Mouse (Mus musculus) cortical plate, adult 2 months (tissue): Measurements from ENCODE around the gene Wipf1. TPM values are rescaled to one million over a fixed set of nuclear protein-coding genes. Genes with fewer than 3 reads are reported as not detected.

ENCODE experiments used
- H3K27ac ChIP-seq: fragments of 200-500 bp; 2 replicates; pipeline ENCODE4 v1.5.1; 2012; ENCODE audit warnings: low read length, control low read depth, inconsistent platforms; ENCODE audit not compliant: insufficient read depth
- H3K4me1 ChIP-seq: fragments of 200-500 bp; 2 replicates; pipeline ENCODE4 v1.6.1; 2011; ENCODE audit warnings: low read length; ENCODE audit not compliant: control insufficient read depth, insufficient read depth
- H3K4me3 ChIP-seq: fragments of 200-500 bp; 2 replicates; pipeline ENCODE4 v1.5.1; 2011; ENCODE audit warnings: mild to moderate bottlenecking, low read length, control low read depth; ENCODE audit not compliant: insufficient read depth
- CTCF ChIP-seq: fragments of 200-500 bp; IDR thresholded peaks from 2 replicates; pipeline ENCODE4 v1.5.1; 2011; ENCODE audit warnings: mild to moderate bottlenecking, control low read depth, low read length; ENCODE audit not compliant: insufficient read depth; ENCODE audit errors: extremely low read depth
- POLR2A ChIP-seq: fragments of 200-500 bp; IDR thresholded peaks from 2 replicates; pipeline ENCODE4 v1.6.1; 2011; ENCODE audit warnings: mild to moderate bottlenecking, low read length, control low read depth; ENCODE audit not compliant: insufficient read depth; ENCODE audit errors: extremely low read depth
- polyA plus RNA-seq: library from polyadenylated mRNA; depleted of rRNA; stranded (reverse); fragments of >200 nt; gene quantifications from 2 replicates; pipeline ENCODE4 v1.2.3, GENCODE M21; 2012

Wipf1 gene
- polyA plus RNA-seq, 1 experiment, result 7.4 TPM

- Histone ChIP-seq H3K4me3 (no peak overlapping the region), H3K27ac (no peak overlapping the region), H3K4me1 (no peaks in the 10 kb centered on the region)
- no peak for TF ChIP-seq POLR2A
- no peak for TF ChIP-seq CTCF
Observed at GRCm38 (mm10) chr2:73497572-73497971, 32.0 kb downstream of the Wipf1 start.

GRCm38 (mm10) chr2:73496944-73497343 is 32.6 kb downstream of the Wipf1 start:
- Histone ChIP-seq H3K4me3 (no peak overlapping the region), H3K27ac (no peak overlapping the region), H3K4me1 (no peaks in the 10 kb centered on the region)
- TF ChIP-seq CTCF, result no peak
- no peak for TF ChIP-seq POLR2A

GRCm38 (mm10) chr2:73496329-73496685 is 33.2 kb downstream of the Wipf1 start:
- TF ChIP-seq POLR2A, result no peak
- no peak for TF ChIP-seq CTCF
- Histone ChIP-seq H3K27ac (no peak overlapping the region), H3K4me1 (no peaks in the 10 kb centered on the region; the same call in 1 of the 2 replicates), H3K4me3 (no peak overlapping the region)

- no peak overlapping the region for H3K27ac ChIP-seq
- no peak overlapping the region for H3K4me3 ChIP-seq
- H3K4me1 ChIP-seq, result no peaks in the 10 kb centered on the region; the same call in 1 of the 2 replicates
- no peak for TF ChIP-seq POLR2A
Observed at GRCm38 (mm10) chr2:73495617-73496328, 33.8 kb downstream of the Wipf1 start.

GRCm38 (mm10) chr2:73493517-73493916 is 36.0 kb downstream of the Wipf1 start:
- TF ChIP-seq CTCF (no peak), POLR2A (no peak)
- no peak overlapping the region for H3K27ac ChIP-seq
- H3K4me3 ChIP-seq, result no peak overlapping the region
- no peaks in the 10 kb centered on the region; the same call in 1 of the 2 replicates for H3K4me1 ChIP-seq

GRCm38 (mm10) chr2:73491442-73492241 is 37.9 kb downstream of the Wipf1 start:
- 0 out of 2 replicates have a peak overlapping the region, but pooled peaks have one; percentile 40 for H3K27ac ChIP-seq
- H3K4me3 ChIP-seq, result no peak overlapping the region
- TF ChIP-seq CTCF (peak; percentile 44), POLR2A (no peak)
- H3K4me1 ChIP-seq, result no peaks in the 10 kb centered on the region; the same call in 1 of the 2 replicates

GRCm38 (mm10) chr2:73490466-73490865 is 39.1 kb downstream of the Wipf1 start:
- Histone ChIP-seq H3K27ac (no peak overlapping the region), H3K4me1 (no peaks in the 10 kb centered on the region; the same call in 1 of the 2 replicates), H3K4me3 (no peak overlapping the region)
- TF ChIP-seq POLR2A (no peak), CTCF (no peak)

- Histone ChIP-seq H3K27ac (peak overlapping the region; percentile 42; the same call in 1 of the 2 replicates), H3K4me3 (0 out of 2 replicates have a peak overlapping the region, but pooled peaks have one; percentile 7), H3K4me1 (no peaks in the 10 kb centered on the region)
- TF ChIP-seq CTCF, result no peak
- no peak for TF ChIP-seq POLR2A
Observed at GRCm38 (mm10) chr2:73486120-73486601, 43.4 kb downstream of the Wipf1 start.

- no peak for TF ChIP-seq POLR2A
- TF ChIP-seq CTCF, result no peak
- H3K4me1 ChIP-seq, result no peaks in the 10 kb centered on the region
- H3K4me3 ChIP-seq, result peak overlapping the region; percentile 7; the same call in 1 of the 2 replicates
- H3K27ac ChIP-seq, result peak overlapping the region; percentile 21
Observed at GRCm38 (mm10) chr2:73485236-73486119, 44.1 kb downstream of the Wipf1 start.
